In genomic region chr15:97955286-97955685, GRCm38 (mm10) we compare ENCODE assay signal across 16 mouse cellular contexts. TPM values are rescaled to one million over a fixed set of nuclear protein-coding genes. Genes with fewer than 3 reads are reported as not detected.
DNase-seq lines count a peak whose midpoint lies in the region; ATAC-seq and TF ChIP-seq lines count a peak whose summit lies in the region.
"Had no signal": no experiment of that assay in that cellular context is flagged by ENCODE, and none has a peak within 500 bp of the region (broad histone marks: within the 10 kb centered on the region; RNA-seq: fewer than 3 reads in every experiment).

No protein-coding gene starts in this region.

- H3K9me3 ChIP-seq in forebrain, embryonic 11.5 days (ENCODE audit: control insufficient read depth, low read length), result no peaks in the 10 kb centered on the region
- H3K9me3 ChIP-seq in forebrain, embryonic 12.5 days, result no peaks in the 10 kb centered on the region
- no peaks in the 10 kb centered on the region for H3K9me3 ChIP-seq in liver, postnatal 0 days (ENCODE audit: low read length)
- no peaks in the 10 kb centered on the region for H3K9me3 ChIP-seq in liver, embryonic 12.5 days (replicated peaks)
- no peaks in the 10 kb centered on the region for H3K9me3 ChIP-seq in neural tube, embryonic 11.5 days (ENCODE audit: control insufficient read depth, low read length)
- H3K9me3 ChIP-seq: embryonic facial prominence, embryonic 12.5 days; limb, embryonic 13.5 days had no signal

- ATAC-seq in forebrain, embryonic 11.5 days (replicated peaks; ENCODE audit: low FRiP score), result no peak
- no peak for ATAC-seq in forebrain, embryonic 12.5 days (ENCODE audit: low FRiP score)
- ATAC-seq in liver, postnatal 0 days, result peak; percentile 51; the same call in 1 of the 2 replicates
- ATAC-seq in liver, embryonic 12.5 days, result no peak
- no peak for ATAC-seq in neural tube, embryonic 11.5 days (ENCODE audit: insufficient read depth, low FRiP score, low TSS enrichment)

- peaks cover 6% of the 10 kb centered on the region; the same call in 1 of the 2 replicates for H3K4me1 ChIP-seq in forebrain, embryonic 11.5 days (replicated peaks; ENCODE audit: control insufficient read depth, insufficient read depth, low read length)
- peaks cover 19% of the 10 kb centered on the region for H3K4me1 ChIP-seq in forebrain, embryonic 12.5 days
- H3K4me1 ChIP-seq in liver, postnatal 0 days (ENCODE audit: insufficient read depth), result peaks cover 5% of the 10 kb centered on the region; the same call in 1 of the 2 replicates
- no peaks in the 10 kb centered on the region for H3K4me1 ChIP-seq in liver, embryonic 12.5 days
- H3K4me1 ChIP-seq in neural tube, embryonic 11.5 days (ENCODE audit: control insufficient read depth, insufficient read depth, low read length), result 0 out of 2 replicates have a peak, but pooled peaks cover 2% of the 10 kb centered on the region

- DNase-seq in forebrain, embryonic 11.5 days (ENCODE audit: low spot score), result peak; percentile 43
- DNase-seq in liver, postnatal 0 days, result no peak
- DNase-seq in neural tube, embryonic 11.5 days (ENCODE audit: low spot score), result peak; percentile 11
- DNase-seq in neural tube, embryonic 10.5 days (ENCODE audit: extremely low spot score, low spot score), result no peak
- no peak for DNase-seq in adrenal gland, adult 8-10 months
- DNase-seq: adrenal gland, postnatal 14 days; cerebellum, adult 18-20 months; cerebellum, postnatal 36 days; gastrocnemius, postnatal 10 days; lung, adult 18-20 months; right cerebral cortex, adult 18-20 months; spleen, adult 18-20 months had no signal

- H3K9ac ChIP-seq in forebrain, embryonic 11.5 days (ENCODE audit: low read length), result no peak overlapping the region
- no peak overlapping the region for H3K9ac ChIP-seq in forebrain, embryonic 12.5 days
- no peak overlapping the region for H3K9ac ChIP-seq in liver, postnatal 0 days (replicated peaks)
- no peak overlapping the region for H3K9ac ChIP-seq in liver, embryonic 12.5 days
- no peak overlapping the region for H3K9ac ChIP-seq in neural tube, embryonic 11.5 days (ENCODE audit: low read length)
- H3K9ac ChIP-seq: limb, embryonic 13.5 days had no signal

- no peaks in the 10 kb centered on the region for H3K27me3 ChIP-seq in forebrain, embryonic 11.5 days (ENCODE audit: control insufficient read depth, insufficient read depth, low read length)
- H3K27me3 ChIP-seq in forebrain, embryonic 12.5 days, result peaks cover 7% of the 10 kb centered on the region
- H3K27me3 ChIP-seq in liver, postnatal 0 days (ENCODE audit: insufficient read depth, low read length), result peaks cover 9% of the 10 kb centered on the region; the same call in 1 of the 2 replicates
- H3K27me3 ChIP-seq in liver, embryonic 12.5 days (replicated peaks), result peaks cover 8% of the 10 kb centered on the region; the same call in 1 of the 2 replicates
- no peaks in the 10 kb centered on the region for H3K27me3 ChIP-seq in neural tube, embryonic 11.5 days (ENCODE audit: control insufficient read depth, insufficient read depth, low read length)
- H3K27me3 ChIP-seq: embryonic facial prominence, embryonic 12.5 days; limb, embryonic 13.5 days had no signal

- H3K4me3 ChIP-seq in forebrain, embryonic 11.5 days (ENCODE audit: low read depth, low read length), result no peak overlapping the region
- no peak overlapping the region for H3K4me3 ChIP-seq in forebrain, embryonic 12.5 days (replicated peaks)
- no peak overlapping the region for H3K4me3 ChIP-seq in liver, postnatal 0 days (ENCODE audit: low read depth, low read length)
- H3K4me3 ChIP-seq in liver, embryonic 12.5 days, result no peak overlapping the region
- no peak overlapping the region for H3K4me3 ChIP-seq in neural tube, embryonic 11.5 days (ENCODE audit: low read depth, low read length)
- H3K4me3 ChIP-seq: embryonic facial prominence, embryonic 12.5 days; limb, embryonic 13.5 days had no signal

- 82% methylated on average over 1 of the region's 1 CpGs for WGBS in forebrain, embryonic 11.5 days
- 56% methylated on average over 1 of the region's 1 CpGs for WGBS in forebrain, embryonic 12.5 days
- WGBS in liver, postnatal 0 days (ENCODE audit: insufficient replicate concordance), result 54% methylated on average over 1 of the region's 1 CpGs
- 50% methylated on average over 1 of the region's 1 CpGs for WGBS in liver, embryonic 12.5 days (ENCODE audit: insufficient replicate concordance)
- WGBS in neural tube, embryonic 11.5 days, result 76% methylated on average over 1 of the region's 1 CpGs

- no peak overlapping the region for H3K4me2 ChIP-seq in forebrain, embryonic 11.5 days (ENCODE audit: low read depth, low read length, severe bottlenecking)
- H3K4me2 ChIP-seq in forebrain, embryonic 12.5 days, result no peak overlapping the region
- H3K4me2 ChIP-seq in liver, postnatal 0 days (ENCODE audit: low read depth, low read length), result no peak overlapping the region
- H3K4me2 ChIP-seq in liver, embryonic 12.5 days, result no peak overlapping the region
- no peak overlapping the region for H3K4me2 ChIP-seq in neural tube, embryonic 11.5 days (ENCODE audit: low read depth)
- H3K4me2 ChIP-seq: embryonic facial prominence, embryonic 12.5 days; limb, embryonic 13.5 days had no signal

- TF ChIP-seq EP300 in liver, postnatal 0 days (IDR thresholded peaks at IDR 0.05; ENCODE audit: low read depth), result no peak

- H3K36me3 ChIP-seq in forebrain, embryonic 11.5 days (ENCODE audit: control insufficient read depth, insufficient read depth, low read length), result no peaks in the 10 kb centered on the region
- no peaks in the 10 kb centered on the region for H3K36me3 ChIP-seq in forebrain, embryonic 12.5 days (replicated peaks)
- no peaks in the 10 kb centered on the region for H3K36me3 ChIP-seq in liver, postnatal 0 days (replicated peaks; ENCODE audit: insufficient read depth, low read length)
- H3K36me3 ChIP-seq in liver, embryonic 12.5 days, result no peaks in the 10 kb centered on the region
- H3K36me3 ChIP-seq in neural tube, embryonic 11.5 days (ENCODE audit: control insufficient read depth, insufficient read depth, low read length), result no peaks in the 10 kb centered on the region
- H3K36me3 ChIP-seq: embryonic facial prominence, embryonic 12.5 days; limb, embryonic 13.5 days had no signal

- no peak overlapping the region for H3K27ac ChIP-seq in forebrain, embryonic 11.5 days (ENCODE audit: low read depth, low read length)
- H3K27ac ChIP-seq in forebrain, embryonic 12.5 days, result no peak overlapping the region
- peak overlapping the region; percentile 64 for H3K27ac ChIP-seq in liver, postnatal 0 days (ENCODE audit: low read depth)
- H3K27ac ChIP-seq in liver, embryonic 12.5 days, result no peak overlapping the region
- H3K27ac ChIP-seq in neural tube, embryonic 11.5 days (ENCODE audit: low read depth, low read length), result no peak overlapping the region
- H3K27ac ChIP-seq: embryonic facial prominence, embryonic 12.5 days; limb, embryonic 13.5 days had no signal

- no peak for TF ChIP-seq CTCF in liver, postnatal 0 days (IDR thresholded peaks at IDR 0.05; ENCODE audit: low read depth)

RNA-seq across cellular contexts. Expression of gene Tmem106c, which starts 8.7 kb away (rescaled TPM):
- polyA plus RNA-seq in forebrain, embryonic 11.5 days (2014; fragmentation: Nextera tagmentation; extraction: Ambion mirVana), result 44.5 and 47.8 TPM in 2 replicates
- 41.5 and 44.9 TPM in 2 replicates for polyA plus RNA-seq in forebrain, embryonic 12.5 days (2016; fragmentation: Nextera tagmentation; extraction: Ambion mirVana)
- 16.1 and 16.4 TPM in 2 replicates for polyA plus RNA-seq in liver, postnatal 0 days (2015; fragmentation: Nextera tagmentation; extraction: Ambion mirVana)
- 15.6 and 18.1 TPM in 2 replicates for polyA plus RNA-seq in liver, embryonic 12.5 days (2016; fragmentation: Nextera tagmentation; extraction: Ambion mirVana)
- polyA plus RNA-seq in neural tube, embryonic 11.5 days (2014; fragmentation: Nextera tagmentation; extraction: Ambion mirVana), result 50.2 and 55.9 TPM in 2 replicates
- total RNA-seq in adrenal gland, adult 8-10 months (2022), result 10 to 100 TPM; 69.3 to 87.1 (median 77.0) TPM

RNA-seq across cellular contexts. Expression of gene Vdr, which starts 44.9 kb away (rescaled TPM):
- polyA plus RNA-seq in forebrain, embryonic 11.5 days (2014; fragmentation: Nextera tagmentation; extraction: Ambion mirVana), result 0.17 and 0.33 TPM in 2 replicates
- 0.59 TPM in 1 of 2 replicates, not detected in the other for polyA plus RNA-seq in forebrain, embryonic 12.5 days (2016; fragmentation: Nextera tagmentation; extraction: Ambion mirVana)
- 0.07 and 0.25 TPM in 2 replicates for polyA plus RNA-seq in liver, postnatal 0 days (2015; fragmentation: Nextera tagmentation; extraction: Ambion mirVana)
- polyA plus RNA-seq in liver, embryonic 12.5 days (2016; fragmentation: Nextera tagmentation; extraction: Ambion mirVana), result 0.46 and 0.66 TPM in 2 replicates
- 0.16 TPM in 1 of 2 replicates, not detected in the other for polyA plus RNA-seq in neural tube, embryonic 11.5 days (2014; fragmentation: Nextera tagmentation; extraction: Ambion mirVana)
- total RNA-seq in adrenal gland, adult 8-10 months (2022), result 10 to 100 TPM in 2 of 4 experiments, 1 to 10 TPM in 2; 5.2 to 26.1 (median 16.0) TPM

RNA-seq across cellular contexts. Expression of gene Col2a1, which starts 49.2 kb away (rescaled TPM):
- 128 and 143 TPM in 2 replicates for polyA plus RNA-seq in forebrain, embryonic 11.5 days (2014; fragmentation: Nextera tagmentation; extraction: Ambion mirVana)
- polyA plus RNA-seq in forebrain, embryonic 12.5 days (2016; fragmentation: Nextera tagmentation; extraction: Ambion mirVana), result 112 and 122 TPM in 2 replicates
- polyA plus RNA-seq in liver, postnatal 0 days (2015; fragmentation: Nextera tagmentation; extraction: Ambion mirVana), result 0.12 TPM in 1 of 2 replicates, not detected in the other
- 1.1 and 1.3 TPM in 2 replicates for polyA plus RNA-seq in liver, embryonic 12.5 days (2016; fragmentation: Nextera tagmentation; extraction: Ambion mirVana)
- 208 and 219 TPM in 2 replicates for polyA plus RNA-seq in neural tube, embryonic 11.5 days (2014; fragmentation: Nextera tagmentation; extraction: Ambion mirVana)
- under 1 TPM in 1 of 4 experiments, not detected in 3; 0.28 TPM for total RNA-seq in adrenal gland, adult 8-10 months (2022)
- total RNA-seq: adrenal gland, postnatal 14 days had no signal

Comparison
In these comparisons a context has a peak if more than half of its experiments do, and no peak if none do; other contexts are left out.
1. DNase-seq: peak in forebrain, embryonic 11.5 days (single experiment) and neural tube, embryonic 11.5 days (single experiment); none in liver, postnatal 0 days (single experiment), neural tube, embryonic 10.5 days (single experiment) and adrenal gland, adult 8-10 months (single experiment).
2. RNA of gene Col2a1, which starts 49.2 kb away (polyA plus RNA-seq): 208 to 219 TPM in neural tube, embryonic 11.5 days, 128 to 143 TPM in forebrain, embryonic 11.5 days and 112 to 122 TPM in forebrain, embryonic 12.5 days; 1.1 to 1.3 TPM in liver, embryonic 12.5 days and 0.12 TPM in liver, postnatal 0 days; every median in the first group is over 10 times any median in the second.